Mouse (Mus musculus): ENCODE measurements at regions not wholly inside any gene's neighbourhood (a gene's known extent, or its start where the extent isn't known, plus 50 kb on each side); places are given as distances from the start of the nearest gene placed in this dataset.

- DNase-seq = no peak
Measured at GRCm38 (mm10) chr3:150109561-150109960, 1119.2 kb upstream of the Adgrl2 start.

DNA sequence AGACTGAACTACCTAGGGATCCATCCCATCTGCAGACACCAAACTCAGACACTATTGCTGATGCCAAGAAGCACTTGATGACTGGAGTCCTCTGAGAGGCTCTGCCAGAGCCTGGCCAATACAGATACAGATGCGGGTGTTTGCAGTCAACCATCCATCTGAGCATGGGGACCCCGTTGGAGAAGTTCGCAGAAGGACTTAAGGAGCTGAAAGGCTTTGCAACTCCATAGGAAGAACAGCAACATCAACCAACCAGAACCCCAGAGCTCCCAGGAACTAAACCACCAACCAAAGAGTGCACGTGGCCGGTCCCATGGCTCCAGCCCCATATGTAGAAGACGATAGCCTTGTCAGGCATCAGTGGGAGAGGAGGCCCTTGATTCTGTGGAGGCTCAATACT, 1121.9 kb upstream of the Adgrl2 start:
- no peak for DNase-seq

DNA sequence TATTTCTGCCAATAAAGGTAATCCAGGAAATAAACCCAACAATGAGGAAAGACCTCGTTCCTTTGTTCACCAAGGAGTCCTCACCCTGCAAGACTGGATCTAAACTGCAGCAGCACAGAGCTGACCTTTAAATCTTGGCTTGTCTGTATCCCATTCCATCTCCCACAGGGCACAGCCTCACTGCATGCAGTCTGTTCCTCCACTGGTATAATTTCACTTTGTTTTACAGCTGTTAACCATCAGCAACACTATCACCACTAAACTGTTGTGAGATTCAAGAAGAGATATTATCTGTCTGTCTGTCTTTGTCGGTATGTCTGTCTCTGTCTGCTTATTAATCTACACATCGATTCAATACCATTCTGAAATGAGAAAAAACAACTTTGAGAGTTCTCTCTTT, 1129.5 kb upstream of the Adgrl2 start:
- no peak for DNase-seq

- DNase-seq = no peak
Measured at GRCm38 (mm10) chr3:150146635-150147034, 1156.3 kb upstream of the Adgrl2 start.

GRCm38 (mm10) chr3:150151152-150151822, 1160.9 kb upstream of the Adgrl2 start:
- DNase-seq = peak; percentile 23 to 38

DNA sequence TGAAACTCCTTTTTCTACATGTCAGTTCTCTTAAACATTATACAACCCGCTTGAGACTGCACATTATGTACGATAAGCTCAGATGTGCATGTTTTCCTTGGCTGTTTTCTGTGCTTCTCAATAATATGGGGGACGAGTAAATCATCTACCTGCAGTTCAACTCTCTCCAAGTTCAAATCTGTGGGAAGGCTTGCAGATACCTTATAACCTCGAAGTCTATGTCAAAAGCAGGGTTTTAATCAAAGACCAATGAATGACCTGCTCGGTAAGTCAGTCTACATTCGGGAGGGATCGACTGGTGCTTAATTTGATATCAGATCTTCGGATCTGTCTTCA, 1161.4 kb upstream of the Adgrl2 start:
- DNase-seq = no peak

- no peak for DNase-seq
Measured at GRCm38 (mm10) chr3:150152893-150153292, 1162.5 kb upstream of the Adgrl2 start.

GRCm38 (mm10) chr3:150185807-150186206, 1195.5 kb upstream of the Adgrl2 start:
- no peak for DNase-seq

DNA sequence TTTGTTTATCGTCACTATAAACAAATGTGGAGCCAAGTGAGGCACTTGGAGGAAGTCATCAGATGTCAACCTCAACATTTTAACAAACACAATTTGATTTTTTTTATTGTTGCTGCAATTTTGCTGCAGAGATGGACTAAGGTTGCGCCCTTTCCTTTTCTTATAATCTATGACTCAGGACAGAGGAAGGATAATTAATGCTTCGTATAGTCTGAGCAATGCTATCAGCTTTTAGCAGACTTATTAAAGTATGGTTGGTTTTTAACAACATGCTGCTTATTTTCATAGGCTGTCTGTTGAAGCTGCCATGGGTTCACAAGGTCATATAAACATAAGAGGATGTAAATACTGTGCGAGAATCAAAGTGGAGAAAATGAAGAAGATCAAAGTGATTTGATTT, 1202.8 kb upstream of the Adgrl2 start:
- no peak for DNase-seq

GRCm38 (mm10) chr3:150198492-150198891, 1208.1 kb upstream of the Adgrl2 start:
- DNase-seq = no peak

DNA sequence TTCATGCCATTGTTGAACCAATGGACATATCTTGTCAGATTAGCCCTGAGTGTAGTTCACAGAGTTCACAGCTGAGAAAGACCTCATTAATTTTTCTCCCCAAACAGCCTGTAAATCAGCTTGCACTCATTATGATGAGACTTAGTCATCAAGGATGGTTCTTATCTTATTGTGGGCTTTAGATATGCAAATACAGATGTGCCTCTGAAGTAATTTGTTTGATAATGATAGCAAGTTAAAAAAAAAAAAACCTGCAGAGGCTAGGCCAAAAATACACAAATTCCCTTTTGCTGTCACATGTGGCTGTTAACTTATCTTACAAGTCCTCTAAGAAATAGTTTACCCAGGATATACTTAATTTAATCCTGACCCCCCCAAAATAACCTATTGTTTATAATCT, 1215.5 kb upstream of the Adgrl2 start:
- no peak for DNase-seq

DNA sequence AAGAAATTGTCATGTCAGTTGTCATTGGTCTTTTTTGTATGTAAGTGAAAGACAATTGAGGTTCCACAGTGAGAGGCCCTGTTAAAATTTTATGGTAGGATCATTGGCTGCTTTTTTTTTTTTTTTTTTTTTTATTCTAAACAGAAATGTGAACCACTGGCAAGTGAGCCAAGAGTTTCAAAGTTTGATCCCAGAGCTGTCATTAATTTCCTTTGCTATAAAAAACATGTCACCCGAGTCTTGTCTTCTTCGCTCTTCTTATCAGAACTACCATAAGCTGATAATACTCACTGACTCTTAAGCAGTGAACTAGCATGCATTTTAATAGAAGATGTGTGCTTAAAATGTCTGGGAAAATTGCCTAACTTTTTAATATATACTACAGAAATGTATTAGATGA, 1204.4 kb upstream of the Adgrl4 start:
- no peak for DNase-seq

- DNase-seq = peak in 1 of 2 experiments; percentile 3
Measured at GRCm38 (mm10) chr3:150236946-150237600, 1200.6 kb upstream of the Adgrl4 start.

DNA sequence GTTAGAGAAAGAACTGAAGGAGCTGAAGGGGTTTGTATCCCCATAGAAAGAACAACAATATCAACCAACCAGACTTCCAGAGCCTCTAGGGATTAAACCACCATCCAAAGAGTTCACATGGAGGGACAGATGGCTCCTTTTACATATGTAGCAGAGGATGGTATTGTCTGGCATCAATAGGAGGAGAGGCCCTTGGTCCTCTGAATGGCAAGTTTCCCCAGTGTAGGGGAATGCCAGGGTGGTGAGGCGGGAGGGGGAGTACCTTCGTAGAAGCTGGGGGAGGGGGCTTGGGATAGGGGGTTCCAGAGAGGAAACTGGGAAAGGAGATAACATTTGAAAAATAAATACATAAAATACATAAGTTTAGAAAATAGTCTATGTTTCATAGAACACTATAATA, 1162.6 kb upstream of the Adgrl4 start:
- no peak for DNase-seq

DNA sequence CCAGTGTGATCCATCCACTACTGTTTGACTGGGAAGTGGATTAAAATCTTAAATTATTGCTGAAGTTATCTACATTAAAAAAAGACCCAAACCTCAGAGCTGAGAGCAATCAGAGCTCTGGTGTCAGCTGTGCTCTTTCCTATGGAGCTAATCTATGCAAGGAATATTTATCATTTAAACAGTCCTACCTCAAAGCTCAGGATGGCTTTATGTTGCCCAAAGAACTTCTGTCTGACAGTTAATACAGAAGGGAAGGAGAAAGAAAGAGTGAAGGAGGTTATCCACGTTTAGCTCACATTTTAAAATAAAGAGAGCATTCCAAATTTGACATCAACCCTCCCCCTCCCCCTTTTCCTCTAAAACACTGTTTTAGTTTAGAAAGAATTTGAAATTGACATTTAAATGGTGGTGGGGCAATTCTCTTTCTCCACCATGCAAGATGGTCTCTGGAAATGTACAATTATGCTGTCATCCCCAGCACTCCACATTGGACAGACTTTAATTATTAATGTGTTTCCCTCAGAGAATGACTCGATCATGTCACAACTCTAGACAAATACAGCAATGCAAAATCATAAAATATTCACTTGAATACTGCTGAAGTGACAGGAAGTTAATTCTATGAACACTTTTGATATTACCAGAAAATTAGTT, 1141.5 kb upstream of the Adgrl4 start:
- DNase-seq = no peak

- DNase-seq = no peak
Measured at GRCm38 (mm10) chr3:150328811-150329210, 1108.9 kb upstream of the Adgrl4 start.

- peak; percentile 14 to 21 for DNase-seq
Measured at GRCm38 (mm10) chr3:150352139-150352725, 1085.5 kb upstream of the Adgrl4 start.

GRCm38 (mm10) chr3:150365766-150366165, 1071.9 kb upstream of the Adgrl4 start:
- no peak for DNase-seq

GRCm38 (mm10) chr3:150384996-150385627, 1052.6 kb upstream of the Adgrl4 start:
- peak; percentile 68 to 74 for DNase-seq

DNA sequence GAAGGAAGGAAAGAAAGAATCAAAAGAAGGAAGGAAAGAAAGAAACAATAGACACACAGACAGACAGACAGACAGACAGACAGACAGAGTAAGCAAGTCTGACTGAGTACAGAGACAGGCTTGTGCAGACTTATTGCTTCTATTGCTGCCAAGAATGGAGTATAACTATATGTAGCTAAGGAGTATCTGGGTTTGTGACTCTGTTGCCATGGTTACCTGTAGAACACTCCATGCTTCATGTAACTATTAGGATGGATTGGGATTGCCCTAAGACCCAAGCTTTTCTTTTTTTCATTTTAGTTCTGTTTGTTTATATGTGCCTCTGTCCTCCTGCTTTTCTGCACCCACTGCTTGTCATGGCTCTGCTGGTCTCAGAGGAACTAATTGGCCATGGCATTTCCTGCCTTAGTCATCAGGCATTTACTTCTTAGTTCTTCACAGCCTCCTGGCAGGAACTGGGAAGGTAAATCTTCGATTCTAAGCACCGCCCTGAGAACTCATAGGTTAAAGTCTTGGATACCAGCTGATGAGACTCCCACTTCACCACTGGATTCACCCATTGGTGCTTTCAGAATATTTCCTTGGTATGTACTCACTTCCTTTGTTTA, 1035.9 kb upstream of the Adgrl4 start:
- DNase-seq = no peak

- DNase-seq = no peak
Measured at GRCm38 (mm10) chr3:150406086-150406485, 1031.6 kb upstream of the Adgrl4 start.

GRCm38 (mm10) chr3:150415277-150415676, 1022.4 kb upstream of the Adgrl4 start:
- no peak for DNase-seq

DNA sequence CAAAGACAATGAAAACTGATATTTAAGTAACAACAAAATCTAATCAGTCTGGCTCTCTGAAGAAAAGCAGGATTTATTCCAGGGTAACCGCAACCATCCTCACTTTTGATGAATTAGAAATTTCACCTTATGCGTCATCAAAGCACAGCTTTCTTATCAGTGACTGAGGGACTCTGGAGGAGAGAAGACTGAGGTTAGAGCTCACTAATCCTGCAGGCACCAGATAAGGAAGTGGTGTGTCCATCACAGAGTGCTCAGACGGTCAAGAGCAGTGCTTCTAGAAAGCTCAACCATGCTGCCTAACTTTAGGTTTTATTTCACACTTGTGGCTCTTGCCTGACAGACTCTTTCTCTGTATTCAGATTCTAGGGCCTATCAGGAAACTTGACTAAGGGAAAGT, 1021.2 kb upstream of the Adgrl4 start:
- no peak for DNase-seq

Data from kidney, postnatal 4 days (tissue).